Mouse (Mus musculus) c-Kit-positive CD71-negative TER-119-negative erythroid progenitor cells, embryonic 14.5 days (primary cell): ENCODE measurements around the gene Kcnmb2.
A peak's percentile ranks its signal among the peaks of the same experiment; 100 is the strongest.

Experiments used
- DNase-seq: peaks from one replicate; pipeline ENCODE4 v3.0.0-alpha.2; 2013; ENCODE audit warnings: low read depth

Gene Kcnmb2

GRCm38 (mm10) chr3:32144194-32144593 is 241.9 kb downstream of the Kcnmb2 start:
- DNase-seq, result no peak

- DNase-seq, result no peak
These were observed 242.3 kb downstream of the Kcnmb2 start for GRCm38 (mm10) chr3:32144655-32145054.

- DNase-seq, result no peak
These were observed 245.4 kb downstream of the Kcnmb2 start for GRCm38 (mm10) chr3:32147739-32148138.

GRCm38 (mm10) chr3:32149851-32150570 is 247.7 kb downstream of the Kcnmb2 start:
- no peak for DNase-seq

GRCm38 (mm10) chr3:32180519-32180918 is 278.2 kb downstream of the Kcnmb2 start:
- no peak for DNase-seq

- no peak for DNase-seq
These were observed 283.7 kb downstream of the Kcnmb2 start for GRCm38 (mm10) chr3:32185855-32186522.

- peak; percentile 14 for DNase-seq
These were observed 286.2 kb downstream of the Kcnmb2 start for GRCm38 (mm10) chr3:32188521-32188920.

- no peak for DNase-seq
These were observed 286.6 kb downstream of the Kcnmb2 start for GRCm38 (mm10) chr3:32188955-32189354.

GRCm38 (mm10) chr3:32189956-32190355 is 287.6 kb downstream of the Kcnmb2 start:
- no peak for DNase-seq

GRCm38 (mm10) chr3:32194014-32194413 is 291.7 kb downstream of the Kcnmb2 start:
- DNase-seq, result no peak

- no peak for DNase-seq
These were observed 324.4 kb downstream of the Kcnmb2 start for GRCm38 (mm10) chr3:32226755-32227154.

- no peak for DNase-seq
These were observed 334.5 kb downstream of the Kcnmb2 start for GRCm38 (mm10) chr3:32236766-32237165.
